ENCODE assay signal across 16 mouse cellular contexts in the genomic region with DNA sequence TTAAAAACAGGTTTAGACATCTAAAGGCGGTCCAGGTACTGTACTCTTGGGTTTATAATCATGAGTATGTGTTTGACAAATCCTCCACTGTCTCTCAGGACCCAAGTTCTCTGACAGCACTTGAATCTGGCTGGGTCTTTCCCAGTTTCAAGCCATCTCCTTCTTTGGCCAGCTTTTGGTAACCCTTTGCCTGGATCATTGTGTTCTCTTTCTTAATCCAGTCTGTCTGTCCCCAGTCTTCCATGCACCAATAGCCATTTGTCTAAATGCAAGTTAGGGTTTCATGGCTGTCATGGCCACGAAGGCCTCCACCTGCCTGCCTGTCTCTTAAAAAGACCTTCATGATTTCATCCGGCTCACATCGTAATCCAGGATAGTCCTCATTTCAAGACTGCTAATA.
"Had no signal": no experiment of that assay in that cellular context is flagged by ENCODE, and none has a peak within 500 bp of the region (broad histone marks: within the 10 kb centered on the region; RNA-seq: fewer than 3 reads in every experiment).

No protein-coding gene starts in this region.

- H3K36me3 ChIP-seq: neural tube, embryonic 13.5 days; neural tube, embryonic 15.5 days; stomach, embryonic 15.5 days had no signal

- H3K27me3 ChIP-seq: neural tube, embryonic 13.5 days; neural tube, embryonic 15.5 days; stomach, embryonic 15.5 days had no signal

- H3K4me2 ChIP-seq: neural tube, embryonic 13.5 days; neural tube, embryonic 15.5 days; stomach, embryonic 15.5 days had no signal

- H3K27ac ChIP-seq: neural tube, embryonic 13.5 days; neural tube, embryonic 15.5 days; stomach, embryonic 15.5 days; stomach, postnatal 0 days had no signal

- DNase-seq: retina, postnatal 1 day; right cerebral cortex, adult 18-20 months; right cerebral cortex, postnatal 14 days; right cerebral cortex, postnatal 25 days; right cerebral cortex, postnatal 4 days; spleen, adult 18-20 months; thymus, adult 18-20 months; thymus, adult 2 months; thymus, postnatal 14 days; thymus, postnatal 25 days; thymus, postnatal 36 days; thymus, postnatal 4 days had no signal

- H3K9ac ChIP-seq: neural tube, embryonic 13.5 days; neural tube, embryonic 15.5 days; stomach, embryonic 15.5 days had no signal

- H3K9me3 ChIP-seq: neural tube, embryonic 15.5 days; stomach, embryonic 15.5 days had no signal

- H3K4me1 ChIP-seq: neural tube, embryonic 13.5 days; neural tube, embryonic 15.5 days; stomach, embryonic 15.5 days had no signal

- H3K4me3 ChIP-seq: neural tube, embryonic 13.5 days; neural tube, embryonic 15.5 days; stomach, embryonic 15.5 days had no signal
